Mouse (Mus musculus) heart, adult 2 months (tissue): ENCODE results near the gene Xndc1.

Experiments used
- CTCF ChIP-seq: fragments of 200-600 bp; IDR thresholded peaks from 2 replicates; pipeline ENCODE4 v1.8.1; 2022; ENCODE audit warnings: antibody characterized with exemption, mild to moderate bottlenecking, moderate library complexity
- EP300 ChIP-seq: fragments of 200-500 bp; IDR thresholded peaks from 2 replicates; pipeline ENCODE4 v1.6.1; 2011; ENCODE audit warnings: low read depth, low read length, control low read depth; ENCODE audit not compliant: insufficient read depth
- POLR2A ChIP-seq: fragments of 200-500 bp; IDR thresholded peaks from 2 replicates; pipeline ENCODE4 v1.6.1; 2011; ENCODE audit warnings: mild to moderate bottlenecking, low read depth, low read length, control low read depth; ENCODE audit not compliant: insufficient read depth

DNA sequence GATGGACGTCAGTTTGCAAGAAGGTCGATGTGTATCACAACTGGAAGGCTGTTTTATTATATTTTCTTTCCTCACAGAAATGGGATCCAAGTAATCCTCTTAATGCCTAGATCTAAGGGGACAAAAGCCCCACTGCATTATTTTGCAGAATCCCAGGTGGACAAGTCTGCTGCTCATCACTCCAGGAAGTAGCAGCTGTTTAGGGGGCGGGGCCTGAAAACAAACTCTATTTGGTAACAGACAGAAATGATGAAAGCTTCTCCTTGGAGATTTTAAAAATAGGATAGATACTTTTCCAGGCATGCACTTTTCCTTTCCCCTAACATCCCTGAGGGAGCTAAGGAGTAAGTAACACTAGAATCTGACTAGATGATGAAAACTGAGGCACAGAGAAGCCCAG lies 28.0 kb upstream of the Xndc1 start:
- TF ChIP-seq CTCF (no peak), POLR2A (no peak), EP300 (no peak)
